Mouse (Mus musculus) CH12.LX (cell line): Measurements from ENCODE around the gene Adra1b.

Source experiments
- CHD1 ChIP-seq: IDR thresholded peaks from 2 replicates; pipeline ENCODE4 v1.6.1; 2012; ENCODE audit warnings: low read depth, low read length, improper control_type of control experiment, inconsistent platforms
- CTCF ChIP-seq, 2 experiments: IDR thresholded peaks in 1 of 2; conservative IDR thresholded peaks in 1 of 2; 2 replicates each; pipeline ENCODE4 v1.5.1; 2011 to 2012; ENCODE audit warnings: low read depth in 2 of 2, low read length in 2 of 2, improper control_type of control experiment in 1 of 2, inconsistent platforms in 1 of 2, mild to moderate bottlenecking in 1 of 2, moderate library complexity in 1 of 2
- JUN ChIP-seq: IDR thresholded peaks from 2 replicates; pipeline ENCODE4 v1.6.1; 2011; ENCODE audit warnings: low read depth, mild to moderate bottlenecking, low read length, improper control_type of control experiment, moderate library complexity; ENCODE audit not compliant: insufficient read depth
- POLR2AphosphoS2 ChIP-seq: IDR thresholded peaks from 2 replicates; pipeline ENCODE4 v1.6.1; 2011; ENCODE audit warnings: low read depth, low read length, improper control_type of control experiment
- ZC3H11A ChIP-seq: IDR thresholded peaks from 2 replicates; pipeline ENCODE4 v1.6.1; 2012; ENCODE audit warnings: low read depth, mild to moderate bottlenecking, inconsistent platforms, low read length, improper control_type of control experiment

GRCm38 (mm10) chr11:43755411-43755810 is 145.6 kb downstream of the Adra1b start:
- TF ChIP-seq CHD1, result no peak
- no peak for TF ChIP-seq JUN
- TF ChIP-seq ZC3H11A, result no peak
- no peak for TF ChIP-seq POLR2AphosphoS2
- peak in 1 of 2 experiments; percentile 47; a peak in 3 of 4 replicates for TF ChIP-seq CTCF (conservative IDR thresholded peaks at IDR 0.05 in 1 of 2, IDR thresholded peaks at IDR 0.05 in 1 of 2; ENCODE audit: low read depth in 2 of 2, low read length in 2 of 2)
